Mouse (Mus musculus): ENCODE data around the gene Zbtb20.

DNA sequence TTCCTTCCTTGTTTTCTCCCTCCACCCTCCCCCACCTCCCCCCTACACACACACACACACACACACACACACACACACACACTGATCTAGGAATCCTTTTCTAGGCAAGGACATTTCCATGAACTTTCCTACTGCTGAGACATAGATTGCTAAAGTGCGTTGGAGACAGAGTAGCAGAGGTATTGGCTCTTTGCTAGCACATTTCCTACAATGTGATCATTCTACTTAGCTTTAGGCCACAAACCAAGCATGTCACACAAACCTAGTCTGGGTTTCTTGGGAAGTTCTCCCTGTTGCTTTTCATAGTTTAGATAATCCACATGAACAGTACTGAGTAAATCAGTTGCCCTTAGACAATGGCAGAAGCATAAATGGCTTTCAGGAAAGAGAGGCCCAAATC, 457.6 kb downstream of the Zbtb20 start:
- TF ChIP-seq POLR2A (IDR thresholded peaks at IDR 0.05; ENCODE audit: low read depth, low read length) (no peak), CTCF (IDR thresholded peaks at IDR 0.05; ENCODE audit: extremely low read depth, insufficient read length, insufficient replicate concordance, low read depth, low read length) (no peak)

Data from small intestine, adult 2 months (tissue).